Mouse (Mus musculus) gastrocnemius, postnatal 14 days (tissue): ENCODE results near the gene Ankrd13a. TPM values are rescaled to one million over a fixed set of nuclear protein-coding genes. Genes with fewer than 3 reads are reported as not detected.
A peak's percentile ranks its signal among the peaks of the same experiment; 100 is the strongest.
"Not testable (repeated sequence)": the region's sequence is repeated elsewhere in the genome, so short reads cannot be mapped to it uniquely, and the experiment has no call there.

Source experiments
- DNase-seq: peaks from one replicate; pipeline ENCODE4 v3.0.0; 2021; ENCODE audit warnings: mixed read lengths
- intact Hi-C: fragments of 180-260 bp; cut with DNase I; formaldehyde crosslinking; loops from one replicate; pipeline ENCODE4 v1.15.1; 2025; ENCODE audit warnings: low total_unique reads
- total RNA-seq, 2 experiments: library from RNA; stranded (reverse); gene quantifications; 2 replicates each; pipeline ENCODE4 v1.2.3; 2021

The Ankrd13a gene
- total RNA-seq, 2 experiments from 2014 or later = 29.9 to 30.1 TPM

GRCm38 (mm10) chr5:114813525-114814181, 39.2 kb downstream of the Ankrd13a start:
- peak; percentile 88 for DNase-seq
- intact Hi-C loops = no loop called here

- intact Hi-C loops = no loop called here
- no peak for DNase-seq
These were observed 42.1 kb downstream of the Ankrd13a start for GRCm38 (mm10) chr5:114816599-114816998.

GRCm38 (mm10) chr5:114818124-114818523, 43.6 kb downstream of the Ankrd13a start:
- intact Hi-C loops = no loop called here
- DNase-seq = no peak

GRCm38 (mm10) chr5:114822796-114823688, 48.6 kb downstream of the Ankrd13a start, which contains the start of gene 1500011B03Rik:
1500011B03Rik (minus strand) TSS chr5:114823468.
- intact Hi-C loops = no loop called here
- DNase-seq = peak; percentile 79

- DNase-seq = no peak
- intact Hi-C loops = no loop called here
These were observed 49.7 kb downstream of the Ankrd13a start for GRCm38 (mm10) chr5:114824197-114824596.

GRCm38 (mm10) chr5:114825978-114826691, 51.7 kb downstream of the Ankrd13a start:
- peak; percentile 57 for DNase-seq
- intact Hi-C loops = no loop called here

GRCm38 (mm10) chr5:114827427-114827826, 53.0 kb downstream of the Ankrd13a start:
- no peak for DNase-seq
- intact Hi-C loops = no loop called here

GRCm38 (mm10) chr5:114829740-114830139, 55.3 kb downstream of the Ankrd13a start:
- intact Hi-C loops = no loop called here
- DNase-seq = no peak

- intact Hi-C loops = no loop called here
- DNase-seq = no peak
These were observed 62.4 kb downstream of the Ankrd13a start for GRCm38 (mm10) chr5:114836886-114837285.

GRCm38 (mm10) chr5:114840481-114840880, 66.0 kb downstream of the Ankrd13a start:
- DNase-seq, intact Hi-C loops: not testable (repeated sequence)

GRCm38 (mm10) chr5:114842155-114842554, 67.7 kb downstream of the Ankrd13a start:
- DNase-seq, intact Hi-C loops: not testable (repeated sequence)

GRCm38 (mm10) chr5:114842674-114843073, 68.2 kb downstream of the Ankrd13a start:
- no peak for DNase-seq
- intact Hi-C loops = no loop called here

GRCm38 (mm10) chr5:114844371-114844770, 69.9 kb downstream of the Ankrd13a start:
- intact Hi-C loops, DNase-seq: not testable (repeated sequence)

- DNase-seq = no peak
- intact Hi-C loops = no loop called here
These were observed 77.2 kb downstream of the Ankrd13a start for GRCm38 (mm10) chr5:114851565-114852236.

- DNase-seq, intact Hi-C loops: not testable (repeated sequence)
These were observed 78.9 kb downstream of the Ankrd13a start, which contains the start of gene 4930519G04Rik for GRCm38 (mm10) chr5:114853364-114853763. 4930519G04Rik (plus strand) TSS chr5:114853664.
